Mouse (Mus musculus): ENCODE measurements around the gene Vps16. TPM values are rescaled to one million over a fixed set of nuclear protein-coding genes. Genes with fewer than 3 reads are reported as not detected.

Vps16 gene
- total RNA-seq (2023) = 129 TPM

GRCm38 (mm10) chr2:130424126-130424853 lies at the start of gene Vps16, which contains the start of gene Pced1a:
Gene Vps16 (plus strand): TSS chr2:130424339.
Gene Pced1a (minus strand): TSS chr2:130424701.

GRCm38 (mm10) chr2:130397186-130397985 lies 26.8 kb upstream of the Vps16 start, which contains the start of gene Cpxm1:
Gene Cpxm1 (minus strand): TSS chr2:130397574.

GRCm38 (mm10) chr2:130404939-130405338 lies 19.2 kb upstream of the Vps16 start, which contains the start of the genes Gm28372 and 1700020A23Rik:
Gene Gm28372 (plus strand): TSS chr2:130405239.
Gene 1700020A23Rik (plus strand): TSS chr2:130405259.

GRCm38 (mm10) chr2:130406178-130406577 lies 18.0 kb upstream of the Vps16 start, which contains the start of gene Tmem239:
Gene Tmem239 (plus strand): TSS chr2:130406478.

GRCm38 (mm10) chr2:130449794-130450433 lies 25.8 kb downstream of the Vps16 start, which contains the start of gene Ptpra:
Gene Ptpra (plus strand): TSS chr2:130450278.

Other genes starting within 250 kb of the Vps16 start
- 191 TPM for gene Snrpb, start 244.9 kb upstream of the Vps16 start, total RNA-seq (2023)
- not detected for gene Tmc2, start 229.1 kb upstream of the Vps16 start, total RNA-seq (2023)
- 365 TPM for gene Nop56, start 149.9 kb upstream of the Vps16 start, total RNA-seq (2023)
- 104 TPM for gene Idh3b, start 139.8 kb upstream of the Vps16 start, total RNA-seq (2023)
- not detected for gene Ebf4, start 129.2 kb upstream of the Vps16 start, total RNA-seq (2023)
- 0.35 TPM for gene Cpxm1, start 26.8 kb upstream of the Vps16 start, total RNA-seq (2023)
- gene Gm28372, start 19.1 kb upstream of the Vps16 start, total RNA-seq (2023) = not detected
- not detected for gene 1700020A23Rik, start 19.1 kb upstream of the Vps16 start, total RNA-seq (2023)
- not detected for gene Tmem239, start 17.9 kb upstream of the Vps16 start, total RNA-seq (2023)
- 21.5 TPM for gene Pced1a, start 362 bp downstream of the Vps16 start, total RNA-seq (2023)
- gene Ptpra, start 25.9 kb downstream of the Vps16 start, total RNA-seq (2023) = 132 TPM
- 52.1 TPM for gene Mrps26, start 139.4 kb downstream of the Vps16 start, total RNA-seq (2023)
- not detected for gene Oxt, start 151.8 kb downstream of the Vps16 start, total RNA-seq (2023)
- gene Avp, start 158.2 kb downstream of the Vps16 start, total RNA-seq (2023) = not detected
- 4.5 TPM for gene Fastkd5, start 205.7 kb downstream of the Vps16 start, total RNA-seq (2023)
- 2.7 TPM for gene Ubox5, start 205.7 kb downstream of the Vps16 start, total RNA-seq (2023)
- 5.4 TPM for gene Lzts3, start 218.5 kb downstream of the Vps16 start, total RNA-seq (2023)
- gene Ddrgk1, start 240.3 kb downstream of the Vps16 start, total RNA-seq (2023) = 146 TPM
- 10.3 TPM for gene Itpa, start 243.3 kb downstream of the Vps16 start, total RNA-seq (2023)